Mouse (Mus musculus) left cerebral cortex, adult 2 months (tissue): ENCODE measurements at regions not wholly inside any gene's neighbourhood (a gene's known extent, or its start where the extent isn't known, plus 50 kb on each side); places are given as distances from the start of the nearest gene placed in this dataset.

Source experiments
- DNase-seq, 2 experiments: peaks; one replicate each; pipeline ENCODE4 v3.0.0; 2021 to 2022; ENCODE audit warnings: low spot score in 2 of 2, mixed read lengths in 1 of 2; ENCODE audit errors: extremely low spot score in 1 of 2
- H3K27ac ChIP-seq: fragments of 200-600 bp; 2 replicates; pipeline ENCODE4 v1.8.1; 2022
- H3K4me3 ChIP-seq: fragments of 200-600 bp; 2 replicates; pipeline ENCODE4 v1.8.1; 2022
- CTCF ChIP-seq: fragments of 200-600 bp; IDR thresholded peaks from 2 replicates; pipeline ENCODE4 v1.8.1; 2022; ENCODE audit warnings: antibody characterized with exemption, mild to moderate bottlenecking, moderate library complexity
- intact Hi-C: fragments of 180-260 bp; cut with DNase I; formaldehyde crosslinking; loops from one replicate; pipeline ENCODE4 v1.15.1; 2025

DNA sequence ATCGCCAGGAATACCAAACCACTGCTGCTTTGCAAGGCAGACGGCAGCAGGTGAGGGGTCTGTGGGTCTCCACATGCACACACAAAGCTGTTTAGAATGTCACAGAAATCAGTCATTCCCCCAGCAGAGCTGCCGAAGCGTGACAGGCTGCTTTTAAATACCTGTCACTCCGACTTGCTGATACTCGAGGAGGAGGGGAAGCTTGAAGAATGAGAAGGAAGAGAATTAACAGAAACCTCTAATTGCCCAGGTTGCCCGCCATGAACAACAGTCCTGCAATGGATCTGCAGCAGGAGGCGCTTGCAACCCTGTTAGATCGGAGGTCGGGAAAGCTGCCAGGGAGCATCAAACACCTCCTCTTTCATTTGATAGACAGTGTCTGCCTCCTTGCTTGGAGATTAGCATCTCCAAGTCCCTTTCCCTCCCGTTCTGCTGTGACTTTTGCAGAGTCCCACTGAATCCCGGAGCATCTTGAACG lies 150.5 kb downstream of the Abhd5 start:
- no peak for DNase-seq
- Histone ChIP-seq H3K4me3 (no peak overlapping the region), H3K27ac (no peak overlapping the region)
- TF ChIP-seq CTCF = no peak
- intact Hi-C loops = no loop called here

DNA sequence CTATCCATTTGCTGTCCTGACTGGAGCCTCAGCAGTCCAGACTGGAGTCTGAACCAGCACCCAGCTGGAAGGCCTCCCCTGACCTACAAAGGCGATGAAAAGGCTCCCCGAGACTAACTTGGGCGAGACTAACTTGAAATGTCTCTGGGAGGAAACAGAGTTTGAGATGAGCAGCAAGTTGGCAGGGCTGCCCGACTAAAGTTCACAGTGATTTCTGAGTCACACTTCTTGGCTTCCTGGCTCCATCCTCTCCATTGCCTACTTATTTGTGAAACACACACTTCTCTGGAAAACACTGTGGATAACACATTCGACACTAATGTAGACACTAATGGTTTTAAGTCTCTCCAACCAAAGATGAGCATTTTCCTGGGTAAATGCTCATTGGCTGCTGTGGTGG lies 170.2 kb downstream of the Abhd5 start:
- no peak for DNase-seq
- intact Hi-C loops = no loop called here
- TF ChIP-seq CTCF = no peak

DNA sequence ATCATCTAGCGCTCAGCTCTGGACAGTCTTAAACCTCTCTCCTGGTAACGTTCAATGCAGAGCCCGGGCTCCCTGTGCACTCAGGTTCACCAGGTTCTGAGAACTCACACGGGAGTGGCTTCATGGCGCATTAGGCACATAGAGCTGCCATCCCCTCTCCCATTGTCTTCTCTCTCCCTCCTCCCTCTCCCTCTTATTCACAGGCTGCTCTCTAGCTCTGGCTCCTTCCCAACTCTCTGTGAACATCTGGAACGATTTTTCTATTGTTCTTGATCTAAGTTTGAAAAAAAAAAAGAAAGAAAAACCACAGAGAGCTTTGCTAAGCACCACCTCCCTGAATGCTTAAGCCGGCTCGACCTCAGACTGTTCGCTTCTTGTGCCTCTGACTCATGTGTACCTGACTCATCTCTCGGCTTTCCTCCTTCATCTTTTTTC lies 174.2 kb downstream of the Abhd5 start:
- no peak for TF ChIP-seq CTCF
- no peak overlapping the region for H3K4me3 ChIP-seq
- no peak overlapping the region for H3K27ac ChIP-seq
- intact Hi-C loops = no loop called here
- DNase-seq = no peak

More for the DNA sequence above, 170.2 kb downstream of the Abhd5 start:
- H3K27ac ChIP-seq = no peak overlapping the region
- no peak overlapping the region for H3K4me3 ChIP-seq

DNA sequence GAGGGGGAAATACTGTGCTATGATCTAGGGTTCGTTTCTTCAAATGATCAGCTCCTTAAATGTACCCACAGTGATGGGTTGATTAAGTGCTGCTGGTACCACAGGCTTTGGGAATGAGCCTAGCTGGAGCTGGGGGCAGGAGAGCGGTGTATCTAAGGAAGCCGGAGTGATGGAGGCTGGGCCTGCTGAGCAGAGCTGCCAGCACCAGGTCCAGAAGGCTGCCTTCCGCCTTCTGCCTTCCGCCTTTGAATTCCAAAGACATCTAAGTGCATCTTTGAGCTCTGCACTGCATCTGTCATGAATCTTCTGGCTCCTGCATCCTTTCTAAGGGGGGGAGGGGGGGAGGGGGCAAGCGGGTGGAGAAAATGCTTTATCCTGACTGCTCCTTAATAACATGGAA lies 176.9 kb downstream of the Abhd5 start:
- no peak overlapping the region for H3K4me3 ChIP-seq
- DNase-seq = no peak
- no peak overlapping the region for H3K27ac ChIP-seq
- intact Hi-C loops = no loop called here
- no peak for TF ChIP-seq CTCF

- intact Hi-C loops = no loop called here
- no peak for TF ChIP-seq CTCF
- Histone ChIP-seq H3K4me3 (no peak overlapping the region), H3K27ac (no peak overlapping the region)
- peak in 1 of 2 experiments; percentile 5 for DNase-seq
Measured at GRCm38 (mm10) chr9:122529721-122530120, 178.3 kb downstream of the Abhd5 start.

- DNase-seq = no peak
- intact Hi-C loops = no loop called here
- Histone ChIP-seq H3K4me3 (no peak overlapping the region), H3K27ac (no peak overlapping the region)
- no peak for TF ChIP-seq CTCF
Measured at GRCm38 (mm10) chr9:122531806-122532205, 180.4 kb downstream of the Abhd5 start.

GRCm38 (mm10) chr9:122534121-122534814 lies 182.9 kb downstream of the Abhd5 start:
- intact Hi-C loops = loop anchor here (2.0 kb wide), 2 partner anchors 19 to 35 kb away; no protein-coding TSS in a partner anchor
- Histone ChIP-seq H3K4me3 (peak overlapping the region; percentile 14; the same call in 1 of the 2 replicates), H3K27ac (peak overlapping the region; percentile 67)
- DNase-seq = peak; percentile 44 to 56
- TF ChIP-seq CTCF = no peak

GRCm38 (mm10) chr9:122534965-122535364 lies 183.6 kb downstream of the Abhd5 start:
- peak; percentile 13 to 20 for DNase-seq
- no peak for TF ChIP-seq CTCF
- Histone ChIP-seq H3K27ac (peak overlapping the region; percentile 67), H3K4me3 (no peak overlapping the region)
- intact Hi-C loops = loop anchor here (2.0 kb wide), 2 partner anchors 18 to 34 kb away; no protein-coding TSS in a partner anchor

GRCm38 (mm10) chr9:122540091-122540490 lies 188.7 kb downstream of the Abhd5 start:
- Histone ChIP-seq H3K27ac (no peak overlapping the region), H3K4me3 (no peak overlapping the region)
- TF ChIP-seq CTCF = no peak
- no peak for DNase-seq
- intact Hi-C loops = no loop called here

GRCm38 (mm10) chr9:122556051-122556450 lies 191.1 kb upstream of the Topaz1 start:
- intact Hi-C loops = no loop called here
- TF ChIP-seq CTCF = no peak
- no peak overlapping the region for H3K4me3 ChIP-seq
- peak; percentile 1 to 2 for DNase-seq
- no peak overlapping the region for H3K27ac ChIP-seq

DNA sequence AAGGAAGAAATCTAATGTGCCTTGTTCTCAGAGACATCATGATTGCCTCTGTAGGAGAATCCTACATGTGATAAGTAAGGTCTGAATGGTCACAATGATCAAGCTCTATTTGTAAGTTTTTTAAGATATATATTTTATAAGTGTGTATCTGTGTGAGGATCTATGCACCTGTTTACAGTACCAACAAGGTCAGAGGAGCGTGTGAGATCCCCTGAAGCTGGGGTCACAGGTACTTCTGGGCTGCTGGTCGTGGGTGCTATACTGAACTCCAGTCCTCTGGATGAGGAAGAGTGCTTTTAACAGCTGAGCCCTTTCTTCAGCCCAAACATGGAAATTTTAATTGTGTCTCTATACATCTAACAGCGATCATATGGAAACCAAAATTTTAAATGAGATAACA lies 181.1 kb upstream of the Topaz1 start:
- TF ChIP-seq CTCF = no peak
- intact Hi-C loops = loop anchor here (5.0 kb wide), 2 partner anchors 94 to 214 kb away; partner anchors contain the start of gene Abhd5
- Histone ChIP-seq H3K4me3 (no peak overlapping the region), H3K27ac (no peak overlapping the region)
- DNase-seq = no peak

- peak overlapping the region; percentile 84 for H3K27ac ChIP-seq
- DNase-seq = peak; percentile 76 to 80
- H3K4me3 ChIP-seq = peak overlapping the region; percentile 62
- intact Hi-C loops = loop anchor here (2.0 to 5.0 kb wide), 5 partner anchors 34 to 217 kb away; partner anchors contain the start of gene Abhd5
- TF ChIP-seq CTCF = peak; percentile 25
Measured at GRCm38 (mm10) chr9:122568691-122569441, 178.3 kb upstream of the Topaz1 start.
